Mouse (Mus musculus) retina, adult 2 months (tissue): Measurements from ENCODE around the gene Slc3a2.
"Not testable (repeated sequence)": the region's sequence is repeated elsewhere in the genome, so short reads cannot be mapped to it uniquely, and the experiment has no call there.

Experiments used
- DNase-seq: peaks from one replicate; pipeline ENCODE4 v3.0.0-alpha.2; 2012; ENCODE audit warnings: low read depth, low spot score

The Slc3a2 gene

GRCm38 (mm10) chr19:8722907-8723573, at the start of gene Slc3a2:
Gene Slc3a2, minus strand, starts transcription at chr19:8723369.
- DNase-seq = peak; percentile 92

- DNase-seq = peak; percentile 43
Observed at GRCm38 (mm10) chr19:8770567-8771270, 47.5 kb upstream of the Slc3a2 start, which contains the start of gene Tmem223. Gene Tmem223, plus strand, starts transcription at chr19:8770996.

GRCm38 (mm10) chr19:8765562-8765961, 42.4 kb upstream of the Slc3a2 start:
- no peak for DNase-seq

- no peak for DNase-seq
Observed at GRCm38 (mm10) chr19:8763276-8763675, 40.1 kb upstream of the Slc3a2 start.

GRCm38 (mm10) chr19:8760757-8761156, 37.6 kb upstream of the Slc3a2 start:
- no peak for DNase-seq

- DNase-seq = no peak
Observed at GRCm38 (mm10) chr19:8758899-8759298, 35.7 kb upstream of the Slc3a2 start.

GRCm38 (mm10) chr19:8757471-8757998, 34.4 kb upstream of the Slc3a2 start:
- DNase-seq = no peak

- peak; percentile 86 for DNase-seq
Observed at GRCm38 (mm10) chr19:8756635-8757387, 33.6 kb upstream of the Slc3a2 start, which contains the start of gene Nxf1. Gene Nxf1, plus strand, starts transcription at chr19:8757073.

GRCm38 (mm10) chr19:8755652-8756051, 32.5 kb upstream of the Slc3a2 start:
- DNase-seq = no peak

GRCm38 (mm10) chr19:8747368-8747767, 24.2 kb upstream of the Slc3a2 start:
- DNase-seq = no peak

GRCm38 (mm10) chr19:8745382-8745781, 22.2 kb upstream of the Slc3a2 start:
- DNase-seq = no peak

- no peak for DNase-seq
Observed at GRCm38 (mm10) chr19:8742176-8742575, 19.0 kb upstream of the Slc3a2 start.

GRCm38 (mm10) chr19:8741243-8741869, 18.2 kb upstream of the Slc3a2 start, which contains the start of gene Stx5a:
Gene Stx5a, plus strand, starts transcription at chr19:8741413.
- DNase-seq = peak; percentile 93

- no peak for DNase-seq
Observed at GRCm38 (mm10) chr19:8740603-8741002, 17.4 kb upstream of the Slc3a2 start, which contains the start of gene 1700092M07Rik. Gene 1700092M07Rik, plus strand, starts transcription at chr19:8740718.

- no peak for DNase-seq
Observed at GRCm38 (mm10) chr19:8739646-8740045, 16.5 kb upstream of the Slc3a2 start.

GRCm38 (mm10) chr19:8738911-8739310, 15.7 kb upstream of the Slc3a2 start:
- DNase-seq = no peak

- no peak for DNase-seq
Observed at GRCm38 (mm10) chr19:8736160-8736467, 12.9 kb upstream of the Slc3a2 start.

GRCm38 (mm10) chr19:8735389-8736159, 12.4 kb upstream of the Slc3a2 start, which contains the start of gene Wdr74:
Gene Wdr74, plus strand, starts transcription at chr19:8735827.
- peak; percentile 82 for DNase-seq

GRCm38 (mm10) chr19:8734334-8734733, 11.2 kb upstream of the Slc3a2 start:
- no peak for DNase-seq

- DNase-seq = not testable (repeated sequence)
Observed at GRCm38 (mm10) chr19:8728335-8729099, 5.3 kb upstream of the Slc3a2 start.
